Mouse (Mus musculus): ENCODE results near the gene Foxp4. TPM values are rescaled to one million over a fixed set of nuclear protein-coding genes. Genes with fewer than 3 reads are reported as not detected.
"Not testable (repeated sequence)": the region's sequence is repeated elsewhere in the genome, so short reads cannot be mapped to it uniquely, and the experiment has no call there.

Foxp4 gene
- total RNA-seq, 2 experiments from 2014 or later = 40.3 to 50.2 TPM

GRCm38 (mm10) chr17:47864496-47864895, 59.9 kb downstream of the Foxp4 start:
- DNase-seq (ENCODE audit: extremely low spot score in 1 of 2, low spot score in 1 of 2) = peak; percentile 85 to 93

GRCm38 (mm10) chr17:47863437-47863836, 61.0 kb downstream of the Foxp4 start:
- no peak for DNase-seq (ENCODE audit: extremely low spot score in 1 of 2, low spot score in 1 of 2)

- DNase-seq (ENCODE audit: extremely low spot score in 1 of 2, low spot score in 1 of 2) = no peak
Measured at GRCm38 (mm10) chr17:47863023-47863422, 61.4 kb downstream of the Foxp4 start.

- DNase-seq (ENCODE audit: extremely low spot score in 1 of 2, low spot score in 1 of 2) = no peak
Measured at GRCm38 (mm10) chr17:47855544-47855943, 68.9 kb downstream of the Foxp4 start.

GRCm38 (mm10) chr17:47854908-47855307, 69.5 kb downstream of the Foxp4 start:
- DNase-seq (ENCODE audit: extremely low spot score in 1 of 2, low spot score in 1 of 2) = no peak

- no peak for DNase-seq (ENCODE audit: extremely low spot score in 1 of 2, low spot score in 1 of 2)
Measured at GRCm38 (mm10) chr17:47853760-47854159, 70.7 kb downstream of the Foxp4 start.

GRCm38 (mm10) chr17:47853336-47853735, 71.1 kb downstream of the Foxp4 start:
- no peak for DNase-seq (ENCODE audit: extremely low spot score in 1 of 2, low spot score in 1 of 2)

GRCm38 (mm10) chr17:47851798-47852360, 72.6 kb downstream of the Foxp4 start:
- not testable (repeated sequence) for DNase-seq (ENCODE audit: extremely low spot score in 1 of 2, low spot score in 1 of 2)

- DNase-seq (ENCODE audit: extremely low spot score in 1 of 2, low spot score in 1 of 2) = no peak
Measured at GRCm38 (mm10) chr17:47850639-47851314, 73.7 kb downstream of the Foxp4 start.

GRCm38 (mm10) chr17:47850035-47850434, 74.4 kb downstream of the Foxp4 start:
- no peak for DNase-seq (ENCODE audit: extremely low spot score in 1 of 2, low spot score in 1 of 2)

GRCm38 (mm10) chr17:47847985-47848384, 76.5 kb downstream of the Foxp4 start:
- DNase-seq (ENCODE audit: extremely low spot score in 1 of 2, low spot score in 1 of 2) = no peak

- no peak for DNase-seq (ENCODE audit: extremely low spot score in 1 of 2, low spot score in 1 of 2)
Measured at GRCm38 (mm10) chr17:47845609-47846008, 78.8 kb downstream of the Foxp4 start.

- no peak for DNase-seq (ENCODE audit: extremely low spot score in 1 of 2, low spot score in 1 of 2)
Measured at GRCm38 (mm10) chr17:47843465-47843864, 81.0 kb downstream of the Foxp4 start.

- no peak for DNase-seq (ENCODE audit: extremely low spot score in 1 of 2, low spot score in 1 of 2)
Measured at GRCm38 (mm10) chr17:47841931-47842623, 82.4 kb downstream of the Foxp4 start.

GRCm38 (mm10) chr17:47841521-47841920, 82.9 kb downstream of the Foxp4 start:
- no peak for DNase-seq (ENCODE audit: extremely low spot score in 1 of 2, low spot score in 1 of 2)

- DNase-seq (ENCODE audit: extremely low spot score in 1 of 2, low spot score in 1 of 2) = no peak
Measured at GRCm38 (mm10) chr17:47837808-47838207, 86.6 kb downstream of the Foxp4 start.

- DNase-seq (ENCODE audit: extremely low spot score in 1 of 2, low spot score in 1 of 2) = no peak
Measured at GRCm38 (mm10) chr17:47834482-47834767, 90.0 kb downstream of the Foxp4 start, which contains the start of gene Mdfi. Mdfi (minus strand) TSS chr17:47834691.

GRCm38 (mm10) chr17:47833628-47834481, 90.6 kb downstream of the Foxp4 start:
- DNase-seq (ENCODE audit: extremely low spot score in 1 of 2, low spot score in 1 of 2) = no peak

- no peak for DNase-seq (ENCODE audit: extremely low spot score in 1 of 2, low spot score in 1 of 2)
Measured at GRCm38 (mm10) chr17:47833029-47833627, 91.3 kb downstream of the Foxp4 start.

GRCm38 (mm10) chr17:47832501-47833028, 91.9 kb downstream of the Foxp4 start:
- no peak for DNase-seq (ENCODE audit: extremely low spot score in 1 of 2, low spot score in 1 of 2)

Measured in layer of hippocampus, postnatal 25 days (tissue).